Mouse (Mus musculus): ENCODE data around the gene Lrrc8d.

- TF ChIP-seq CTCF (IDR thresholded peaks at IDR 0.05; ENCODE audit: borderline replicate concordance, extremely low read depth, insufficient read depth, insufficient read length) (no peak), POLR2A (IDR thresholded peaks at IDR 0.05; ENCODE audit: borderline replicate concordance, extremely low read depth, insufficient read depth, insufficient read length, poor library complexity, severe bottlenecking) (no peak)
Observed at GRCm38 (mm10) chr5:105799850-105800635, 100.3 kb downstream of the Lrrc8d start.
